Mouse (Mus musculus) embryonic facial prominence, embryonic 12.5 days (tissue): Measurements from ENCODE around the gene Ndufaf2. TPM values are rescaled to one million over a fixed set of nuclear protein-coding genes. Genes with fewer than 3 reads are reported as not detected.
A peak's percentile ranks its signal among the peaks of the same experiment; 100 is the strongest.

ENCODE experiments used
- ATAC-seq: fragments of 200-750 bp; cut with Nextera tagmentation; 2 replicates; pipeline ENCODE4 v1.8.0; 2017; ENCODE audit not compliant: insufficient number of reproducible peaks, insufficient read depth, low FRiP score, low TSS enrichment
- H3K27ac ChIP-seq: fragments of 300-500 bp; sonication (generic); 2 replicates; pipeline ENCODE4 v1.5.1; 2016; ENCODE audit warnings: mild to moderate bottlenecking
- H3K27me3 ChIP-seq: fragments of 300-500 bp; sonication (generic); 2 replicates; pipeline ENCODE4 v1.6.1; 2016; ENCODE audit warnings: mild to moderate bottlenecking, moderate library complexity
- H3K36me3 ChIP-seq: fragments of 300-500 bp; sonication (generic); 2 replicates; pipeline ENCODE4 v1.6.1; 2016; ENCODE audit warnings: mild to moderate bottlenecking
- H3K4me1 ChIP-seq: fragments of 300-500 bp; sonication (generic); 2 replicates; pipeline ENCODE4 v1.6.1; 2016
- H3K4me2 ChIP-seq: fragments of 300-500 bp; sonication (generic); replicated peaks from 2 replicates; pipeline ENCODE4 v1.6.1; 2016; ENCODE audit warnings: mild to moderate bottlenecking, moderate library complexity
- H3K4me3 ChIP-seq: fragments of 300-500 bp; sonication (generic); 2 replicates; pipeline ENCODE4 v1.5.1; 2016; ENCODE audit warnings: mild to moderate bottlenecking
- H3K9ac ChIP-seq: fragments of 300-500 bp; sonication (generic); 2 replicates; pipeline ENCODE4 v1.6.1; 2016; ENCODE audit warnings: mild to moderate bottlenecking, moderate library complexity
- H3K9me3 ChIP-seq: fragments of 300-500 bp; sonication (generic); 2 replicates; pipeline ENCODE4 v1.6.1; 2016; ENCODE audit warnings: mild to moderate bottlenecking, moderate library complexity
- WGBS: fragments of 180-500 bp; shearing (Covaris S2); methylation state at CpG from one replicate; pipeline ENCODE4 v1.1.7; 2016; 5-methylcytosine and 5-hydroxymethylcytosine counted together
- polyA plus RNA-seq: library from polyadenylated mRNA; unstranded; fragments of >200 nt; fragmentation: Nextera tagmentation; extraction: Ambion mirVana; gene quantifications from 2 replicates; pipeline ENCODE4 v1.2.1, GENCODE M21; 2016

The Ndufaf2 gene
- polyA plus RNA-seq, 1 experiment from 2014 or later, result 94.0 TPM

DNA sequence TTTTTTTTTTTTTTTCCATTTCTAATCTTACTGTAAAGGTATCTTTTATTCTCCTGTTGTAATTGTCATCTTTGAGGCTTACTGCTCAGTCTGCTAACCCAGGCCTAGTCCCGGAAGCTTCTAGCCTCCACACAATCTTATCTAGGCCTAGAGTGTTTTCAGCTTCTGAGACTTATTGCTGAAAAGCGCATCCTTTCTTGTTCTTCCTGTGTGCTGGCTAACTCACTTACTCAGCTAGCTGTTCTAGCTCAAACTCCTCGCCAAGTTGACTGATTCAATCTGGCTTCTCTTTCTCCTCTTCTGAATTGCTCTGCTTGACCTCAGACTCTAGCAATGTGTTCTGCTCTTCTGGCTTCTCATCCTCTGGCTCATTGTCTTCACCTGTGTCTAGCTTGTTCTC lies 112.8 kb downstream of the Ndufaf2 start:
- peaks cover 22% of the 10 kb centered on the region for H3K4me1 ChIP-seq
- no peaks in the 10 kb centered on the region for H3K27me3 ChIP-seq
- peak overlapping the region; percentile 7; the same call in 1 of the 2 replicates for H3K4me2 ChIP-seq
- 77% methylated on average over 3 of the region's 3 CpGs for WGBS
- no peaks in the 10 kb centered on the region for H3K9me3 ChIP-seq
- peaks cover 7% of the 10 kb centered on the region for H3K36me3 ChIP-seq
- no peak overlapping the region for H3K27ac ChIP-seq
- peak overlapping the region; percentile 24; the same call in 1 of the 2 replicates for H3K9ac ChIP-seq
- no peak for ATAC-seq
- no peak overlapping the region for H3K4me3 ChIP-seq

DNA sequence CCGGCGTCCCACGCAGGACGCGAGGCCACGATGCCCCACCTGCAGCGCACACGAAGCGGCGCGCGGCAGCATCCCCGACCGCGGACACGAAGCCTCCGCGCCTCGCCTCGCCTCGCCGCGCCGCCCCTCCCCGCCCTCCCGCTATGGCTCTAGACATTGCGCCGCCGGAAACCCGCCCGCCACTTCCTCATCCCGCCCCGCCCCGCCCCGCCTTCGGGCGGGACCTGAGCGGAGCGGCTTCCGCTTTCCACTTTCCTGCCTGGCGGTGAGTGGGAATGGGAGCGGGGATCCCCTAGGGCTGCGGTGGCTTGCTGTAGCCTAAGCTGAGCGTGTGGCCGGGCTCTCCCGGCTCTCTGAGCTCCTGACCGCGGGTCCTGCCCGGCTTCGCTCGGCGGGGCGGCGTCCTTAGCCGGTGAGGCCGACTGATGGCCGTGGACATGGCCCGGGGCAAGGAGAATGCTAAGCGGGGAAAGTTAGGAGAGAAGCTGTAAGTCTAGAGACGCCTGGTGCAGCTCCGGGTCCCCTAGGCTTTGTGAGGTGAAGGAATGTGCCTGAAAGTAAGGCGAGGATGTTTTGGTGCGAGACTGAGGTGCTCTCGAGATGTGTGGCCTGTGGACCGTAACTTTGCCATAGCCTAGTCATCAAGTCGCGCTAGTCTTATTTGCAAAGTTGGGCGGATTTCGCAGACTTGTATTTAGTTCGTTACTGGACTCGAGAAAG lies 114.0 kb downstream of the Ndufaf2 start, which contains the start of gene Smim15:
Gene Smim15 (plus strand): TSS at position 225 of the 720 bp plus-strand sequence.
- Histone ChIP-seq H3K9me3 (no peaks in the 10 kb centered on the region), H3K36me3 (peaks cover 7% of the 10 kb centered on the region), H3K27me3 (no peaks in the 10 kb centered on the region), H3K4me1 (peaks cover 25% of the 10 kb centered on the region), H3K4me3 (peak within 1 kb of the TSS; percentile 90), H3K4me2 (peak within 1 kb of the TSS; percentile 55), H3K9ac (peak within 1 kb of the TSS; percentile 87), H3K27ac (peak within 1 kb of the TSS; percentile 93)
- WGBS, result under 1% methylated on average over 63 of the region's 71 CpGs
- peak; percentile 94 for ATAC-seq

DNA sequence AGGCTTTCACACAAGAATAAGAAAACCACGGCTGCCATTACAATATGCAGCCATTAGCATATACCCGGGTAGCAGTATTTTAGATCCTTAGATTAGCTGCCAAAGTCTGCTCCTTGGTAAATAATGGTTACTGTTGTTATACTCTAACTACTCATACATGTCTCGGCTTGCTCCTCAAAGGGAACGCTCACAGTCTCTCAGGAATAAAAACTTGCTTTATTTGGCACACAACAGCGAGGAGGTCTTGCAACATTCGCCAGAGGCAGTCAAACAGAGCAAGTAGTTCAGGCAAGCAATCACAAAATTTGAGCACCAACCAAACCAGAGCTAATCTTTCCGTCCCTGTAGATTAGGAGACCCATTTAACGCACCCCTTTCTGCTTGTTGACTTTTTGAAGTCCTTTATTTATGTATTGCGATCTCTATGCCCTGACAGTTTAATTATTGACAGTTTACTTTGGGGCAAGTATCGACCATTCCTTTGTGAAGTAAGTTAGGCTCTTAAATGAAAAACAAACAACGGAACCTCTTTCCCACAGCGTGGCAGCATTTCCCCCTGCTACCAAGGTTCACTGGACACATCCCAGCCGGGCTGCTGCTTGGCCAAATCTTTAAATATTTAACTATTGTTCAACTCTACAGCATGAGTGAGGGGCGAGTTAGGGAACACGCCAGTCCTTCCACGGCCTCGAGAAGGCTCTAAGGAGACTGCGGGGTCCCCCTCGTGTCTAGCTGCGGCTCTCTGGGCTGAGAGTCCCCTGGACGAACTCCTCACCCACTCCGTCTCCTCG lies 114.8 kb downstream of the Ndufaf2 start:
- peaks cover 7% of the 10 kb centered on the region for H3K36me3 ChIP-seq
- peak overlapping the region; percentile 93 for H3K27ac ChIP-seq
- H3K9ac ChIP-seq, result peak overlapping the region; percentile 87
- peak overlapping the region; percentile 55 for H3K4me2 ChIP-seq
- H3K4me1 ChIP-seq, result peaks cover 25% of the 10 kb centered on the region
- H3K27me3 ChIP-seq, result no peaks in the 10 kb centered on the region
- H3K4me3 ChIP-seq, result peak overlapping the region; percentile 90
- no peak for ATAC-seq
- 4% methylated on average over 23 of the region's 23 CpGs for WGBS
- H3K9me3 ChIP-seq, result no peaks in the 10 kb centered on the region

DNA sequence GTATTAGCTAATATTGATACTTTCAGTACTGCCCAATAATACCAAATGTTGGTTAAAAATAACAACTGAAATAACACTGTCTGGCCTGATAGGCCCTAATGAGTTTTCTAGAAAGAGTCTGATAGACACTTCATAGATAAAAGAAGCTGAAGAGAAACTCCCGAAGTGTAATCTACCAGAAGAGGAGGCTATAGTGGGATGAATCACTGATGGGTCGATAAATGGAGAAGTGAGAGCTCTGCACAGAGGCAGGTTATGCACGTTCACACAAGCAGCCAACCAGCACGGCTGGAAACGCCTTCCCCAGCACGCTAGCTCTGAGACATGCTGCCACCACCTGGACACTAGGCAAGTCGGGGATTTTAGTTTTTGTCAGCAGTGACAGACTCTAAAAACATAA lies 117.1 kb downstream of the Ndufaf2 start:
- Histone ChIP-seq H3K27me3 (no peaks in the 10 kb centered on the region), H3K36me3 (no peaks in the 10 kb centered on the region), H3K27ac (no peak overlapping the region), H3K4me2 (no peak overlapping the region), H3K4me3 (no peak overlapping the region), H3K9ac (no peak overlapping the region), H3K9me3 (no peaks in the 10 kb centered on the region), H3K4me1 (peaks cover 25% of the 10 kb centered on the region)
- 5% methylated on average over 7 of the region's 7 CpGs for WGBS
- no peak for ATAC-seq

DNA sequence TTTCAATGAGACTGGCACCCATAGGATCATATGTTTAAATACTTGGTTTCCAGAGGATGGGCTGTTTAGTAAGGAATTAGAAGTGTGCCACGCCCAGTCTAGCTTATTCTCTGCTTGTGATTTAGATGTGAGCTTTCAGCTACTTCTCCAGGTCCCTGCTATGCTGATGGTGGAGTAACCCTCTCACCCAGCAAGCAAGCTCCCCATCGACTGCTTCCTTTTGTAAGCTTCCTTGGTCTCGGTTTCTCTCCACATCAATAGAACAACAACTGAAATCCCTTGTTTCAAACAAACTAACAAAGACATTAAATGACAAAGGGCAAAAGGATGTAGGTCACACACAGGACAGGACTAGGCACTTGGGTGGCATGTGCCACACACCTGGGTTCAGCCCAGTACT lies 118.0 kb downstream of the Ndufaf2 start:
- Histone ChIP-seq H3K4me3 (no peak overlapping the region), H3K9ac (no peak overlapping the region), H3K36me3 (no peaks in the 10 kb centered on the region), H3K27me3 (no peaks in the 10 kb centered on the region), H3K27ac (no peak overlapping the region), H3K9me3 (no peaks in the 10 kb centered on the region), H3K4me2 (no peak overlapping the region), H3K4me1 (peaks cover 19% of the 10 kb centered on the region)
- no peak for ATAC-seq
- WGBS, result 62% methylated on average over 3 of the region's 3 CpGs

DNA sequence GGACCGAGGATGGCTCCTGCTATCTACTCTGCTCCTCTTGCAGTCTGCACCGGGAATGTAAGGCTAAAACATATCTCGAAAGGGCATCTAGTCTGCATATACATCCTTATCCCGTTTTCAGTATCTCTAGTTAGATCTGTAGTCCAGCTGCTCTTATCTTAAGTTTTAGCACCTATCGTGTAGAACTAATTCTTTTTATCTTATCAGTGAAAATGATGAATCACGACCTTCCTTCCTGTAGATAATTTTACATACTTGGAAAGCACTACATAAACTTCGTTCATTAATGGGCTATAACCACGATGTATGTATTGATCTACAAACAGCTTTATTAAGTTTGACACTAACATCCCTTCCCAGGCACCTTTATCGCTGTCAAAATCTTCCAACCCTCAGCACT lies 118.5 kb downstream of the Ndufaf2 start:
- Histone ChIP-seq H3K9me3 (no peaks in the 10 kb centered on the region), H3K4me3 (no peak overlapping the region), H3K4me1 (peaks cover 19% of the 10 kb centered on the region), H3K4me2 (no peak overlapping the region), H3K9ac (no peak overlapping the region), H3K27me3 (no peaks in the 10 kb centered on the region), H3K36me3 (no peaks in the 10 kb centered on the region), H3K27ac (no peak overlapping the region)
- no peak for ATAC-seq
- 78% methylated on average over 9 of the region's 9 CpGs for WGBS

DNA sequence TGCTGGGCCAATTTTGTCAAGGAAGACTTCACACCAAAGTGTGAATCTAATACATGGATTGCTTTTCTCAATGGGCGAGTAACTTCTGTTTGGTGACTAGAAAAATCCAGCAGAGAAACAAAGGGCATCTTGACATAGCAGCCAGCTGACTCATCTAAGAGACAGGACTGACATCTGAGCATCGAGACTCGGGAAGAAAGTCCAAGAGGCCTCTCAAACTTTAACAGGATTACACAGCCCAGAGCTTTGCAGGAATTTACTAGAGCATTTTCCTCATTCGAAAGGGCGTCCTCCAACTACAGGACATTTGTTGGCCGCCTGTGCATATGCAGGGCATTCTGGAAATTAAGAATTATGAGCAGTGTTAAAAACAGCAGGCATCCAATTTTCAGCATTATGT lies 119.0 kb downstream of the Ndufaf2 start:
- Histone ChIP-seq H3K27me3 (no peaks in the 10 kb centered on the region), H3K27ac (no peak overlapping the region), H3K9me3 (no peaks in the 10 kb centered on the region), H3K4me2 (no peak overlapping the region), H3K4me3 (no peak overlapping the region), H3K36me3 (no peaks in the 10 kb centered on the region), H3K4me1 (peaks cover 19% of the 10 kb centered on the region), H3K9ac (no peak overlapping the region)
- no peak for ATAC-seq
- 63% methylated on average over 6 of the region's 6 CpGs for WGBS

DNA sequence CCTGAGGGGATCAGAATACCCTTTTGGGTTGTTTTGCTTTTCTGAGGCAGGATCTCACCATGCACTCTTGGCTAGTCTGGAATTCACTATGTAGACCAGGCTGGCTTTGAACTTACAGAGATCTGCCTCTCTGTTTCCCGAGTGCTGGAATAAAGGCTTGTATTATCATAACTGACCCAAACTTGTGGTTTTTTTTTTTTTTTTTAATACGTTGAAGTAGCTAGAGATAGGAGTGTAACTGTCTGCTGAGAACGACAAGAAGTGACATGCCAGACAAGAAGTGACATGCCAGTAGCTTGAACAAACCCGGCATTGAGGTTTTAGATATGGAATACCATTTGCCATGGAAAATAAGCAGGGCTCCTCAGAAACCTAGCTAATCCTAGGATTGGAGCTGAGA lies 125.6 kb downstream of the Ndufaf2 start:
- ATAC-seq, result no peak
- 89% methylated on average over 4 of the region's 4 CpGs for WGBS
- no peak overlapping the region for H3K9ac ChIP-seq
- H3K36me3 ChIP-seq, result no peaks in the 10 kb centered on the region
- H3K4me2 ChIP-seq, result no peak overlapping the region
- H3K4me1 ChIP-seq, result no peaks in the 10 kb centered on the region
- H3K27me3 ChIP-seq, result no peaks in the 10 kb centered on the region
- no peak overlapping the region for H3K27ac ChIP-seq
- no peak overlapping the region for H3K4me3 ChIP-seq
- H3K9me3 ChIP-seq, result no peaks in the 10 kb centered on the region

DNA sequence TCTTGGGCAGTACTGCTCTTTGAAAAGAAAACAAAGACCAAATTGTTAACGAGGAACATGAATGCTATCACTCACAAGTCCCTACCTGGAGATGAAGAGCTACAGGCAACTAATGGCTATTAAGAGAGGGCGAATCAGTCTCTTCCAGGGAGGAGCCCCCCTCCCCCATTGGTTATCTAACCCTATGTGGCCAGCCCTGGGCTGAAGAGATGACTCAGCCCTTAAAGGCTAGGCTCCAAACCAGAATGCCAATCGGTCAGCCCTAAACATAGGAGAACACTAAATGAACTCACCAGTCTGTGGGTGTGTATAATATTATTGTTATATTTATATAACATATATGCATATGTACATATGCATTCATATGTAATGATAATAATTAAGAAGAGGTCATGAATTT lies 132.6 kb downstream of the Ndufaf2 start:
- no peak for ATAC-seq
- 61% methylated on average over 3 of the region's 3 CpGs for WGBS
- H3K9ac ChIP-seq, result no peak overlapping the region
- H3K36me3 ChIP-seq, result no peaks in the 10 kb centered on the region
- H3K27ac ChIP-seq, result no peak overlapping the region
- no peaks in the 10 kb centered on the region for H3K4me1 ChIP-seq
- no peak overlapping the region for H3K4me3 ChIP-seq
- H3K27me3 ChIP-seq, result no peaks in the 10 kb centered on the region
- no peaks in the 10 kb centered on the region for H3K9me3 ChIP-seq
- no peak overlapping the region for H3K4me2 ChIP-seq

DNA sequence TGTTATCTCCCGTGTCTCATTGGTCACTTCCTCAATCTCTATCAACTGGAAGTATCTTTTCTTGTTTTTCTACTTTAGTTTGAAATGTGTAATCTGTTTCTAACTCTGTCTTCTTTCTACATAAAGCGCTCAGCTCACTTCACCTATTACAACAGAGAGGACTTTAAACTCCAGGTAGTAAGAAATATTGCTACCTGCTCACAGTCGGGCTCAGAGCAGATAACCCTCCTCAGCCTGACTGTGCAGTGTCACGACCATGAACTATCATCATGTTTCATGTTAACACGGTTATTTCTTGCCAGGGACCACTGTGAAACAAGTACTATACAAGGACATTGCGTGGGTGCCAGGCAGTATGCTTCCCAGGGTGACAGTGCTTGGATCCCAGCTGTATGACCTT lies 141.1 kb downstream of the Ndufaf2 start:
- H3K9me3 ChIP-seq, result no peaks in the 10 kb centered on the region
- WGBS, result 82% methylated on average over 6 of the region's 6 CpGs
- no peak overlapping the region for H3K9ac ChIP-seq
- no peaks in the 10 kb centered on the region for H3K36me3 ChIP-seq
- H3K27me3 ChIP-seq, result no peaks in the 10 kb centered on the region
- H3K4me3 ChIP-seq, result no peak overlapping the region
- no peak for ATAC-seq
- H3K27ac ChIP-seq, result no peak overlapping the region
- no peak overlapping the region for H3K4me2 ChIP-seq
- H3K4me1 ChIP-seq, result no peaks in the 10 kb centered on the region

DNA sequence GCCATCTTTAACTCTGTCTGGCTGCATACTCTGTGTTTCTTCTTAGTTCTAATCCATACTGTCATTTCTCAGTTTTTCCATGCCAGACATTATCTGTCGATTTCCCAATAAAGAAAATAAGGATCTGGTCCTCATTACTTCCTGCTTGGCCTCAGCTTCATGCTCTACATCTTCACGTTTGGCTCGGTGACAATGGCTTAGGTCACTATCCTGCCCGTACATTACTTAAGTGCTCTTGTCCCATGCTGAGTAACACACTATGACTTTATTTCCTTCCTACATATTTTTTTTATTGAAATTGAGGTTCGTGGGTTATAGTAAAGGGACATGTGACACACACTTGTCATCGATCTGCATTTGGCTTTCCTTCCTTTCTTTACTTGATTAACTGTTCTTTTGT lies 143.3 kb downstream of the Ndufaf2 start:
- 85% methylated on average over 6 of the region's 6 CpGs for WGBS
- H3K9me3 ChIP-seq, result no peaks in the 10 kb centered on the region
- no peak overlapping the region for H3K4me2 ChIP-seq
- ATAC-seq, result no peak
- H3K4me3 ChIP-seq, result no peak overlapping the region
- H3K27ac ChIP-seq, result no peak overlapping the region
- H3K4me1 ChIP-seq, result no peaks in the 10 kb centered on the region
- H3K9ac ChIP-seq, result no peak overlapping the region
- H3K36me3 ChIP-seq, result no peaks in the 10 kb centered on the region
- H3K27me3 ChIP-seq, result no peaks in the 10 kb centered on the region

DNA sequence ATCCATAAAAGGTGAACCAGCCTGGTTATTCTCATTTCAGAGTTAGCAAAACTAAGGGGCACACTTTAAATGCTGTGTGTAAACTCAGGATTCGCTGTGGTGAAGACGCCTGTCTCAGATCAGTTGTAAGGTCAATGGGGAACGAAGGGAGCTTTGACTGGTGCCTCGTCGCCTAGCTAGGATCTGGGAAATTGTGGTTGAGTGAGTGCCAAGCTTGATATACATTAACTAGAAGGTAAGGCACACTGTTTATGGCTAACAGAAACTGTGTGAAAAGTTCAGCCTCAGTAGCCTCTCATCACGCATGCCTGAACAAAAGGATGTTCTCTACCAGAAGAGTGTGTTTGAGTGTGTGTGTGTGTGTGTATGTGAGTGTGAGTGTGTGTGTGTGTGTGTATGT lies 144.6 kb downstream of the Ndufaf2 start:
- H3K9ac ChIP-seq, result no peak overlapping the region
- WGBS, result 87% methylated on average over 6 of the region's 6 CpGs
- H3K36me3 ChIP-seq, result no peaks in the 10 kb centered on the region
- H3K27ac ChIP-seq, result no peak overlapping the region
- H3K9me3 ChIP-seq, result no peaks in the 10 kb centered on the region
- H3K4me1 ChIP-seq, result no peaks in the 10 kb centered on the region
- no peaks in the 10 kb centered on the region for H3K27me3 ChIP-seq
- no peak overlapping the region for H3K4me3 ChIP-seq
- ATAC-seq, result no peak
- H3K4me2 ChIP-seq, result no peak overlapping the region
